Mouse (Mus musculus) liver, embryonic 12.5 days (tissue): Measurements from ENCODE around the gene 1700016K19Rik. TPM values are rescaled to one million over a fixed set of nuclear protein-coding genes. Genes with fewer than 3 reads are reported as not detected.

ENCODE experiments used
- polyA plus RNA-seq: library from polyadenylated mRNA; unstranded; fragments of >200 nt; fragmentation: Nextera tagmentation; extraction: Ambion mirVana; gene quantifications from 2 replicates; pipeline ENCODE4 v1.2.1, GENCODE M21; 2016

Gene 1700016K19Rik
- polyA plus RNA-seq, 1 experiment from 2014 or later, result not detected

Other genes with a start within 250 kb of the 1700016K19Rik start
- gene Doc2b, start 203.9 kb upstream of the 1700016K19Rik start, polyA plus RNA-seq, result 0.05 and 0.12 TPM in 2 replicates
- gene Rph3al, start 61.5 kb upstream of the 1700016K19Rik start, polyA plus RNA-seq, result 0.57 and 0.68 TPM in 2 replicates
- gene Rflnb, start 27.9 kb downstream of the 1700016K19Rik start, polyA plus RNA-seq, result 4.5 and 4.8 TPM in 2 replicates
- 21.2 and 22.9 TPM in 2 replicates for gene Vps53, start 179.7 kb downstream of the 1700016K19Rik start, polyA plus RNA-seq
- gene Fam57a, start 179.8 kb downstream of the 1700016K19Rik start, polyA plus RNA-seq, result 7.7 and 8.4 TPM in 2 replicates
- gene Dbil5, start 217.7 kb downstream of the 1700016K19Rik start, polyA plus RNA-seq, result 0.25 and 0.52 TPM in 2 replicates
- gene Gemin4, start 217.8 kb downstream of the 1700016K19Rik start, polyA plus RNA-seq, result 32.3 and 33.0 TPM in 2 replicates
- 23.5 and 25.1 TPM in 2 replicates for gene Mrm3, start 243.8 kb downstream of the 1700016K19Rik start, polyA plus RNA-seq
- 79.7 and 81.5 TPM in 2 replicates for gene Glod4, start 243.8 kb downstream of the 1700016K19Rik start, polyA plus RNA-seq